In the genomic region with DNA sequence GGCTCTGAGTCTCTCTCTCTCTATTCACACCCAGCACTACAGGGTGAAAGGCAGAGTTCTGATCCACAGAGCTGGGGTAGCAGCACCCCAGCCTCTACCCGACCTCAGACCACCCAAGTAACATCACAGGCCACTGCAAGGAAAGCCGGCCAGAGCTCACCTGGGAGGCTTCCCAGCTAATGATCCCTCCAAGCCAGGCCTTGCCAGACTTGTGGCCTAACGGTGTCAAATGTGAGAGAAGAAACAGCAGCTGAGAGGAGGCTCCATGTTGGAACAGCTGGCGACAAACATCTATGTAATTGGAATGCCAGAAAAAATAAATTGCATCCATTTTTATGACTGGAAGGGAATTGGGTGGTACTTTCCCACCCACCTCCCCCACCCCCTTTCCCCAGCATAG, we compare ENCODE assay signal across 11 mouse cellular contexts. TPM values are rescaled to one million over a fixed set of nuclear protein-coding genes. Genes with fewer than 3 reads are reported as not detected.
DNase-seq lines count a peak whose midpoint lies in the region; ATAC-seq and TF ChIP-seq lines count a peak whose summit lies in the region.
"Had no signal": no experiment of that assay in that cellular context is flagged by ENCODE, and none has a peak within 500 bp of the region (broad histone marks: within the 10 kb centered on the region; RNA-seq: fewer than 3 reads in every experiment).

No protein-coding gene starts in this region.

- no peak for DNase-seq in intestine, embryonic 14.5 days (ENCODE audit: low spot score)
- no peak for DNase-seq in lung, postnatal 0 days (ENCODE audit: low spot score)
- DNase-seq in lung, postnatal 25 days (ENCODE audit: low spot score): no peak
- no peak for DNase-seq in limb, embryonic 10.5 days (ENCODE audit: low spot score)
- DNase-seq in frontal cortex, adult 2 months (ENCODE audit: extremely low spot score in 1 of 2, low spot score in 1 of 2): no peak
- DNase-seq: cerebellum, adult 9-11 months; gastrocnemius, postnatal 10 days had no signal

- no peaks in the 10 kb centered on the region for H3K9me3 ChIP-seq in intestine, embryonic 14.5 days (ENCODE audit: control insufficient read depth, low read length)
- no peaks in the 10 kb centered on the region for H3K9me3 ChIP-seq in intestine, postnatal 0 days (ENCODE audit: control insufficient read depth)
- no peaks in the 10 kb centered on the region for H3K9me3 ChIP-seq in lung, postnatal 0 days (ENCODE audit: low read length)
- no peaks in the 10 kb centered on the region for H3K9me3 ChIP-seq in limb, embryonic 10.5 days (replicated peaks)
- H3K9me3 ChIP-seq in stomach, embryonic 16.5 days (replicated peaks; ENCODE audit: control insufficient read depth, low read length): no peaks in the 10 kb centered on the region
- H3K9me3 ChIP-seq: midbrain, embryonic 12.5 days had no signal

- 0 out of 2 replicates have a peak overlapping the region, but pooled peaks have one; percentile 7 for H3K27ac ChIP-seq in intestine, embryonic 14.5 days (ENCODE audit: low read depth)
- no peak overlapping the region for H3K27ac ChIP-seq in intestine, postnatal 0 days (ENCODE audit: low read depth, low read length)
- peak overlapping the region; percentile 79 for H3K27ac ChIP-seq in lung, postnatal 0 days (ENCODE audit: low read length)
- H3K27ac ChIP-seq in limb, embryonic 10.5 days: peak overlapping the region; percentile 81
- H3K27ac ChIP-seq in stomach, embryonic 16.5 days (ENCODE audit: low read length): peak overlapping the region; percentile 91; the same call in 1 of the 2 replicates
- H3K27ac ChIP-seq: liver, embryonic 14.5 days; midbrain, embryonic 12.5 days had no signal

- peaks cover 74% of the 10 kb centered on the region for H3K4me1 ChIP-seq in intestine, embryonic 14.5 days (replicated peaks; ENCODE audit: control insufficient read depth, insufficient read depth, low read length)
- H3K4me1 ChIP-seq in intestine, postnatal 0 days (replicated peaks; ENCODE audit: control insufficient read depth, insufficient read depth, low read length): peaks cover 13% of the 10 kb centered on the region; the same call in 1 of the 2 replicates
- peaks cover 53% of the 10 kb centered on the region for H3K4me1 ChIP-seq in lung, postnatal 0 days (ENCODE audit: insufficient read depth, low read depth, low read length)
- peaks cover 99% of the 10 kb centered on the region for H3K4me1 ChIP-seq in limb, embryonic 10.5 days
- H3K4me1 ChIP-seq in stomach, embryonic 16.5 days (ENCODE audit: control insufficient read depth, insufficient read depth, low read length): peaks cover 79% of the 10 kb centered on the region

- no peak for TF ChIP-seq EP300 in lung, postnatal 0 days (IDR thresholded peaks at IDR 0.05)

- no peak overlapping the region for H3K9ac ChIP-seq in intestine, embryonic 14.5 days (ENCODE audit: low read length)
- H3K9ac ChIP-seq in intestine, postnatal 0 days (ENCODE audit: low read depth, low read length): no peak overlapping the region
- no peak overlapping the region for H3K9ac ChIP-seq in lung, postnatal 0 days (replicated peaks; ENCODE audit: low read depth)
- no peak overlapping the region for H3K9ac ChIP-seq in stomach, embryonic 16.5 days (ENCODE audit: low read length)
- H3K9ac ChIP-seq: liver, embryonic 14.5 days; midbrain, embryonic 12.5 days had no signal

- H3K27me3 ChIP-seq in intestine, embryonic 14.5 days (replicated peaks; ENCODE audit: control insufficient read depth, insufficient read depth, low read length): no peaks in the 10 kb centered on the region
- no peaks in the 10 kb centered on the region for H3K27me3 ChIP-seq in intestine, postnatal 0 days (replicated peaks; ENCODE audit: control insufficient read depth, insufficient read depth, low read length)
- no peaks in the 10 kb centered on the region for H3K27me3 ChIP-seq in lung, postnatal 0 days (replicated peaks; ENCODE audit: insufficient read depth, low read length)
- peaks cover 10% of the 10 kb centered on the region for H3K27me3 ChIP-seq in limb, embryonic 10.5 days (ENCODE audit: low read depth, poor library complexity, severe bottlenecking)
- peaks cover 4% of the 10 kb centered on the region; the same call in 1 of the 2 replicates for H3K27me3 ChIP-seq in stomach, embryonic 16.5 days (ENCODE audit: control insufficient read depth, insufficient read depth, low read length)

- WGBS in intestine, embryonic 14.5 days: 34% methylated on average over 4 of the region's 4 CpGs
- WGBS in intestine, postnatal 0 days: 59% methylated on average over 4 of the region's 4 CpGs
- 58% methylated on average over 4 of the region's 4 CpGs for WGBS in lung, postnatal 0 days
- 12% methylated on average over 4 of the region's 4 CpGs for WGBS in limb, embryonic 10.5 days
- 46% methylated on average over 4 of the region's 4 CpGs for WGBS in stomach, embryonic 16.5 days

- no peak overlapping the region for H3K4me2 ChIP-seq in intestine, embryonic 14.5 days (ENCODE audit: low read length)
- no peak overlapping the region for H3K4me2 ChIP-seq in intestine, postnatal 0 days (replicated peaks; ENCODE audit: low read depth)
- H3K4me2 ChIP-seq in lung, postnatal 0 days (replicated peaks; ENCODE audit: low read depth, low read length): no peak overlapping the region
- H3K4me2 ChIP-seq in stomach, embryonic 16.5 days (ENCODE audit: low read depth, low read length): no peak overlapping the region
- H3K4me2 ChIP-seq: midbrain, embryonic 12.5 days had no signal

- TF ChIP-seq CTCF in intestine, postnatal 0 days (IDR thresholded peaks at IDR 0.05; ENCODE audit: low read depth): no peak
- TF ChIP-seq CTCF in lung, postnatal 0 days (IDR thresholded peaks at IDR 0.05): no peak

- no peaks in the 10 kb centered on the region for H3K36me3 ChIP-seq in intestine, embryonic 14.5 days (ENCODE audit: control insufficient read depth, insufficient read depth, low read length)
- H3K36me3 ChIP-seq in intestine, postnatal 0 days (ENCODE audit: control insufficient read depth, insufficient read depth): no peaks in the 10 kb centered on the region
- H3K36me3 ChIP-seq in lung, postnatal 0 days (ENCODE audit: insufficient read depth, low read length): no peaks in the 10 kb centered on the region
- H3K36me3 ChIP-seq in limb, embryonic 10.5 days: peaks cover 6% of the 10 kb centered on the region; the same call in 1 of the 2 replicates
- H3K36me3 ChIP-seq in stomach, embryonic 16.5 days (ENCODE audit: control insufficient read depth, insufficient read depth, low read length): no peaks in the 10 kb centered on the region
- H3K36me3 ChIP-seq: midbrain, embryonic 12.5 days had no signal

- ATAC-seq in intestine, embryonic 14.5 days (replicated peaks; ENCODE audit: low FRiP score, low TSS enrichment, low read depth): no peak
- no peak for ATAC-seq in intestine, postnatal 0 days
- ATAC-seq in lung, postnatal 0 days: no peak
- no peak for ATAC-seq in stomach, embryonic 16.5 days (ENCODE audit: insufficient read depth, low FRiP score)

- no peak overlapping the region for H3K4me3 ChIP-seq in intestine, embryonic 14.5 days (ENCODE audit: low read depth, low read length)
- H3K4me3 ChIP-seq in intestine, postnatal 0 days (ENCODE audit: low read depth, low read length): no peak overlapping the region
- H3K4me3 ChIP-seq in lung, postnatal 0 days (ENCODE audit: low read depth, low read length): no peak overlapping the region
- H3K4me3 ChIP-seq in limb, embryonic 10.5 days: no peak overlapping the region
- H3K4me3 ChIP-seq in stomach, embryonic 16.5 days (replicated peaks; ENCODE audit: low read length): no peak overlapping the region
- H3K4me3 ChIP-seq: midbrain, embryonic 12.5 days had no signal

RNA-seq across cellular contexts. Expression of gene Atoh8, which starts 17.1 kb away (rescaled TPM):
- 7.3 and 8.7 TPM in 2 replicates for polyA plus RNA-seq in intestine, embryonic 14.5 days (2014; fragmentation: Nextera tagmentation; extraction: Ambion mirVana)
- polyA plus RNA-seq in intestine, postnatal 0 days (2015; fragmentation: Nextera tagmentation; extraction: Ambion mirVana): 3.7 and 4.5 TPM in 2 replicates
- 17.3 and 20.6 TPM in 2 replicates for polyA plus RNA-seq in lung, postnatal 0 days (2015; fragmentation: Nextera tagmentation; extraction: Ambion mirVana)
- 24.9 and 28.0 TPM in 2 replicates for polyA plus RNA-seq in limb, embryonic 10.5 days (2016; fragmentation: Nextera tagmentation; extraction: Ambion mirVana)
- polyA plus RNA-seq in stomach, embryonic 16.5 days (2015; fragmentation: Nextera tagmentation; extraction: Ambion mirVana): 8.6 and 9.2 TPM in 2 replicates
- 1.5 and 2.3 TPM in 2 replicates for polyA plus RNA-seq in frontal cortex, adult 2 months (2012; rRNA removed)
